Mouse (Mus musculus) MEL-GATA-1-ER (cell line): ENCODE results near the gene Ccr1.

ENCODE experiments used
- DNase-seq: peaks from one replicate; pipeline ENCODE4 v3.0.0-alpha.2; 2012; ENCODE audit warnings: low read depth; ENCODE audit errors: extremely low read depth

The Ccr1 gene

DNA sequence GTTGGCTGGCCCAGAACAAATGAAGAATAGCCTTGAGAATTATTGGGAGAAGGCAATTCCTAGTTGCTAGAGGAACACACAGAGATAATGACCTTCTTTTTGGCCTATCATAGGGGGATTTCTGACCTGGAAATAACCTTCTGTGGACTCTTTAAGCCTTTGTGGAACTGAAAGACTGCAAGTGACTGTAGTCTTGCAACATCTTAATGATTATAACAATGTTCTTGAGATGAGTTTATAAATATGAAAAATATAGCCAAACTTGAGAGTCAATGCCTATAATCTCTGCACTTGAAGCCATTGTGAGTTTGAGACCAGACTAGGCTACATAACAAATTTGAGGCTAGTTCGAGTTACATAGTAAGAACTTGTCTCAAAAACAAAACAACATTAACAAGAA lies 11.6 kb downstream of the Ccr1 start:
- DNase-seq: no peak

DNA sequence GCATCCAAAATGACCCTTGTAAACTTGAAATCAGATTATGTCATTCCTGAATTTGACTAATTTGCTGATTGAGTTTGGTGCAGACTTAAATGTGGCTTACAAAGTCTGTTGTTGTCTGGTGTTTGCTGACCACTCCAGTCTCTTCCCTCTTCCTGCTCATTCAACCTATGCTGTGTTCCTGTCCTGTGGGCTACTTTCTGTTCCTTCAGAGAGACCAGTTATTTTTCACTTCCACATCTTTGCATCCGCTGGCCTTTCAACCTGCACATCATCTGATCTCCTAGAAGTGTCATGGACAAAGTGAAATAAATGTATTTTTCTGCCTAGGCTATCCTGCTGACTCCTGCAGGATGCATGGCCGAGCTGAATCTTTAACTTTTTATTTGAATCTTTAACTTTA lies 14.9 kb downstream of the Ccr1 start:
- DNase-seq: no peak

DNA sequence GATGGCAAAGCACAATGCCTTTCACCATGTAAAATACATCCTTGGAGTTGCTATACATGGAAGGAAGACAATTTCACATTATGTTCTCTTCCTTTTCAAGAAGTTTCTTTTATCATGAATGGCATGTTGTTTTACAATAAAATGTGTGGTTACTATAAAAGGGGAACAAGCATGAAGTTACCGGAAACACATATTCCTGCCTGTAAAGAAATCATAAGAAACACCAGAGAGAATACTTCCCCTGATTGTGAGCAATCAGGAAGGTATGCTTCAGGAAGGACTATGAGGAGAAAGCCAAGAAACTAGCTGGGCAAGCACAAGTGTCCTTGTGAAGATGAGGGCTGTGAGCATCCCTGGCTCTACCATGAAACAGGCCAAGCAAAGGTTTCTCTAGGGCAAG lies 17.3 kb downstream of the Ccr1 start:
- no peak for DNase-seq

- no peak for DNase-seq
Measured at GRCm38 (mm10) chr9:123949432-123949831, 19.1 kb downstream of the Ccr1 start.

DNA sequence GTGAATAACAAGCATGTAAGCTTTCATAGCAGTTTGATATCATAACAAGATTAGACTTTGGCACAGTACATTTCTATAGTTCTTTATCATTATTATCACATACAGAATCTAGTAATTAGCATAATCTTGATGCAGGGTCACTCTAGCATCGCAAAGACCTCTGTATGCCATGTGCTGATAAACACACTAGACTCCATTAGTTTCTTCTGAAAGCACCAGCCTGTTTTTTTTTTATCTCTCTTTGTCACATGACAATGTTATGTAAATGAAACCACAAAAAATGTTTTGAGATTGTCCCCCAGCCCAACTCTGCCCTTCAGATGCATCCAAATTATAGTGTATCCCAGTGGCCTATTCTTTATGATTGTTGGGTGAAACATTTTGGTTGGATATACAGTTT lies 20.7 kb downstream of the Ccr1 start:
- no peak for DNase-seq

GRCm38 (mm10) chr9:123942025-123942424 lies 26.5 kb downstream of the Ccr1 start:
- DNase-seq: no peak

DNA sequence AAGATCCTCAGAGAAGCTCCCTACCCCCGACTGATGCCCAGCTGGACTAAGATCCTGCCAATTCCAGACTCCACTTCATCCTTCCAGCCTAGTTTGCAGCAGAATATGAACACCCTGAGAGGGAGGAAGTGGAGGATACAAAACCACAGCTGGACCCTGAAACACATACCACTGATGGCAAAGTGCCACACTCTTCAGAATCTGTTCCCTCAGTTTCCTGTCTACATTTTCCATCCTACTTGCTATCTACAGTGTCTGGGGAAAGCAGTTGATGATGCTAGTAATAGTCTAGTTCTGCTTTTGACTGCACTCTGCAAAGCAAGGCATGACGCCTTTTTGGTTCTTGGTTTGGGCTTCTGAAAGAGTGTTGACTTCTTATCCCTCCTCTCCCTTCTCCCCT lies 27.2 kb downstream of the Ccr1 start:
- no peak for DNase-seq

GRCm38 (mm10) chr9:123940628-123941027 lies 27.9 kb downstream of the Ccr1 start:
- DNase-seq: no peak

GRCm38 (mm10) chr9:123940168-123940567 lies 28.3 kb downstream of the Ccr1 start:
- DNase-seq: no peak

GRCm38 (mm10) chr9:123937989-123938388 lies 30.5 kb downstream of the Ccr1 start:
- no peak for DNase-seq

- DNase-seq: no peak
Measured at GRCm38 (mm10) chr9:123936604-123937280, 31.8 kb downstream of the Ccr1 start.

- no peak for DNase-seq
Measured at GRCm38 (mm10) chr9:123935776-123936175, 32.7 kb downstream of the Ccr1 start.

- DNase-seq: no peak
Measured at GRCm38 (mm10) chr9:123935346-123935745, 33.1 kb downstream of the Ccr1 start.

DNA sequence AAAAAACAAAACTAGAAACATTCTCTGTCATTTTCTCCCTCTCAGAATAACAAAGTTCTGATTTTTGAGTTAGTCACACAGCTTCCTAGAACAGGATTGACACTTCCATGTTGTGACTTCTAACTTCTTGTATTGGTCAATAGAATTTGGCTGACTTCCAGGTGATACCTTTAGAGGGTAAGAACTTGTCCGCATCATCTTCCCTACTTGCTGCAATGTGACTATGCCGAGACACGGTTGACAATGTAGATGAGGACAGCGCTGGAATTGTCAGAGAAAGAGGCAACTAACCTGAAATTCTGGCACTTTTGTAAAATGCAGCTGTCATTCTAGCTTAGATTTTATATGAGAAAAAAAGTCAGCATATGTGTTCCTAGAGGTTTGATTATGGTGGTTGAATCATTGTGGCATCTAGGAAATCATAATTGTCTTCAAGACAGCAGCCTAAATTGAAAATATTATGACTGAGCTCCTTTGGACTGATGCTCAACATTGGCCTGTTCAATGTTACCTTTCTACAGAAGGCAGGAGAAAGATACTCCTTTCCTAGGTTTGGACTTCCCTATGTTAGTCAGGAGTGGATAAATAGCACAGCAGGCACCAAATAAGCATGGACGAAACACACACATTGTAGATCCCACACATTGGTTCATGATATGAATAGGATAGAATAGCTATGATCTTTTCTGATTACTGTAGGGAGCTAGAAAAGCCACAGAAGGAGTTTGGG lies 34.6 kb downstream of the Ccr1 start:
- DNase-seq: no peak

DNA sequence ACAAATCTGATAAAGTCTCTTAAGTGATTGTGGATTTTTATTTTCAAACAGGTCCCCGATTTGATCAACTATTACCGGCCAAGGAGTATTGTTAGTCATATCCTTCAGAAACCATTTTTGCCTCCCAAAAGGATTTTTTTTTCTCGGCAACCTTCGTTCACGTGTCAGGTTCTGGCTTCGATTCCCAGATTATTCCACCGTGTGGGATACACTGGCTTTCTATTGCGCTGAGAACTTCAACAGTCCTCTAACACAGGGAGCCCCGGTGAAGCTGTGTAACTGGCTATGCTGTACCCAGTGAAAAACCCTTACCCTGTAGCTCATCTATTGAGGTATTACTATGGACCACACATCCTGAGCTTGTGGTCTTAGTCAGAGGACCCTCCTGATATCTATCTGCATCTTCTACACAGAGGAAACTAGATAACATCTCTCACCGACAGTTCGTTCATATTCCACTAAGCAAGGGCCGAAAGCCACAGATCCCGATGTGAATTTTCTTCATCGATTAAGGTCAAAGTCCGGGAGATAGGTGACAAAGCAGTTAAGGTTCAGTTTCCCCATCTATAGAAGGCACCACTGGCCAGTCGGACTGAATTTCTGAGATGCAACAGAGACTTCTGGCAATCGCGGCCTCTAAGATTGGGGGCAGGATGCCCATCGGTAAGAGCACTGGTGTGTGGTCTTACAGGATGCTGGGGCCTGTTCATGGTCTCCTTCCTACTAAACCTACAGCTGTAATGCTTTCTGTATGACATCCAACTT lies 35.4 kb downstream of the Ccr1 start:
- no peak for DNase-seq

DNA sequence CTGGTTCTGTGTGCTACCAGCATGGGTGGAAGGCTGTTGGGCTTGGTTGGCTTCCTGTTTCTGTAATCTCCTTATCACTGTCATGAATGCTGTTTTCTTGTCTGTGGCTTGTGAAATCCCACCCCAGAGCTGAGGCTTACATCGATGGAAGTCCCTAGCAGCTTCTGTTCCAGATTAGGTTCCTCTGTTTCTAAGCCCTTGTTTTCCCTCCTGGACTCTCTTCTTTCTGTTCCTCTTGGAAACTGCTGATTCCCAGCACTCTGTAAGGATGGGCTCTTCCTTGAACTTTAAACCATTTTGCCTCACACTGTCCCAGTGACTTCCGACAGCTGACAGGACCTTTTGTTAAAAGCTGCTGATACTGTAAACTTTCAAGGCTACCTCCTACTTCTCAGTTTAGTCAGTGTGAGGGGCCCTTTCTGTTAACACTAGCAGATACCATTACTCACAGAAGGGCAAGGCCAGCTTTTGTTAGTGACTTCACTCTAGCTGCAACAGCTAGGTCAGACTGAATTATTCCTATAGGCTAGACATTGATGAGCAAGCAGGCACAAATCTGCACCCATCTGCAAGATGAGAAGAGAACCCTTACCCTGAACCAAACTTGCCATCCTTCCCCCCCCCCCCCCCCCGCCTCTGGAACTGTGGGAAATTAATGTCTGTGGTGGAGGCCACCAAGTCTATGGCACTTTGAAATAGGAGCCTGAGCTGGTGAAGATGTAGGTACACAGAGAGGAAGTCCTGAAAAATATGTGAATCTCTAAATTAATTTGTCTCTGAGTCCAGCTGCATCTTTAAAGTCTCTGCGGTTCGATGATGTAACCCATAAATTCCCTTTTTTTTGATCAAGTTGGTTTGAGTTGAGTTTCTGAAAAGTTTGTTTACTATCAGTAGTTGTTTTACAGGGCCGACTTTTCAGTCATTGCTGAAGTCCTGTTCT lies 36.5 kb downstream of the Ccr1 start:
- peak; percentile 100 for DNase-seq

GRCm38 (mm10) chr9:123930926-123931325 lies 37.6 kb downstream of the Ccr1 start:
- no peak for DNase-seq

DNA sequence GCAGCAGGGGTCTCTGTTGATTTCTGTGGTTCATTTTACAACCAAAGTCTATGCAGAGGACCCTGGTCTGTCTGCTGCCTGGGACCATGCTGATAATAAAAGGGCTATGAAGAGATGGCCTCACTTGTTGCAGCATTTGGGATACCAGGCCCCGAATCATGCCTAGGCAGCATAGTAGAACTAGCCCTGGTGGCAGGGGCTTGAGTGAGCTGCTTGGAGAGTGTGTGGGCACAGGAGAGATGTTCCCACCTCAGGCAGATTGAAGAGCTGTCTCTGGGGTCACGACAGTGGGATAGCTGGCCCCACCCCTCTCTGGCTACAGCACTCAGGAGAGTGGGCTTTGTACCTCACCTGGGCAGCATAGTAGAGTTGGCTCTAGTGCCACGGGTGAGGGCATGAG lies 38.0 kb downstream of the Ccr1 start:
- DNase-seq: no peak

DNA sequence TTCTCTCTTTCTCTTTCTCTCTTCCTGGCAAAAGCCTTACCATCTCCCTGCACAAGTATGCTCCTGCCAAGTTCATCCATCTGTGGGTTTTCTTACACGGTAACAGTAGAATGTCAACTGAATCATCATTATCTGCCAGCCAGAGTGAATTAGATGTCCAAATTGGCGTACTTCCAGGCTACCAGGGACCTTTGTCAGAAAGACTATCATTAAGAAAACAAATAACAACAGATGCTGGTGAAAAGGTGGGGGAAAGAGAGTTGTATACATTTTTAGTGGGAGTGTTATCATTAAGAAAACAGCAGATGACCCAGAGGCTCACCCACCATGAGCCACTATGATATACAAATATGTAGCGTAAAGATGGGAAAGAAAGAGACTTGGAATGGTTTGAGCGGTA lies 38.6 kb downstream of the Ccr1 start:
- peak; percentile 93 for DNase-seq

DNA sequence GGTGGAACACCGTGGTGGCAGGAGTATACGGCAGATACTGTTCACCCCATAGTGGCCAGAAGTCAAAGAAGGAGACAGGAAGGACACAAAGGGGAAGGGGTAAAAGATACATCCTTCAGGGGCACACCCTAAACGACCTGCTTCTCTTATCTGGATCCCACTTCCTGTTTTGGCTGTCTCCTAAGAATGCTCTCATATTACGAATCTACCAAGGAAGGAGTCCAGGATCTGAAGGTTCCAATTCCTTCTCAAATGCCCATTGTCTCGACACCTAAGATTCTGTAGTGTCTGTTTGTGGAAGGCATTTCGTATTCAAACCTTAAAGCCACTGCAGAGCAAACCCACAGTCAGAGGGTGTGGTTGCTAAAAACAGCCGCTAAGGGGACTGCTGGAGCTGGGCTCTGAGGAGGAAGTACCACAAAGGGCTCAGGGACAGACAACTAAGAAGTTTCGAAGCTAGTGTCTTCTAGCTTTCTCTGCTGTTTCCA lies 39.7 kb downstream of the Ccr1 start:
- DNase-seq: peak; percentile 100

DNA sequence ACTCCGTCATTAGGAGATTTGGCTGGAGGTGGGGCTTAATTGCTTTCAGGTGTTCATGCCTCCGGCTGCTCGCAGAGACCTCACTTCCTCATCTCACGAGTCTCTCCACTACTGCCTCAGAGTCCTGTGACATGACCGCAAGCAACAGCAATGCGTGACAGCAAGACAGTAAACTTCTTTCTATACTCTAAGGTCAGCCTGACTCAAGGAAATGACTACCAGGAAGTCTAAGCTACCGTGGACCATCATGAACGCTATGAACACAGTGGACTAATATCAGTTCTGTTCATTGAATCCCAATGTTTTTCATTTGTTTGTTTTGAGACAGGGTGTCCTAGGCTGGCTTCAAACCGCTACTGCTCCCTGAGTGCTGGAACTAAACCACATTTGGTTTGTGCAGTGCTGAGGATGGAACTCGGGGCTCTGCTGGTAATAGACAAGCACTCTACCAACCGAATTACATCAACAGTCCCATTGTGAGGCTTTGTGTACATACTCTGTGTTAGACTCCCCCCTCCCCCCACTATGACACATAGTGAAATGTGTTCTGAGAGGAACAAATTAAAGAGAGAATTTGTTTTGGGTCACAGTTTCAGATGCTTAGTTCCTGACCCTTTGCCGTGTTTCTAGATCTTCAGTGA lies 40.3 kb downstream of the Ccr1 start:
- peak; percentile 93 for DNase-seq
